In genomic region chr17:55186826-55187225, GRCm38 (mm10) we compare ENCODE assay signal across 19 mouse cellular contexts.
DNase-seq lines count a peak whose midpoint lies in the region.
"Had no signal": no experiment of that assay in that cellular context is flagged by ENCODE, and none has a peak within 500 bp of the region (broad histone marks: within the 10 kb centered on the region; RNA-seq: fewer than 3 reads in every experiment).

No protein-coding gene starts in this region.

- DNase-seq in ES-CJ7 (ENCODE audit: low read depth, low spot score): peak; percentile 52
- DNase-seq in R1 (ENCODE audit: low read depth, low spot score): peak; percentile 64
- peak; percentile 53 for DNase-seq in ZHBTc4 (ENCODE audit: low read depth, low spot score)
- no peak for DNase-seq in cerebellum, postnatal 14 days
- DNase-seq in frontal cortex, postnatal 25 days (ENCODE audit: low spot score in 2 of 2): no peak
- no peak for DNase-seq in spleen, postnatal 10 days (ENCODE audit: low spot score in 2 of 2)
- DNase-seq: adrenal gland, adult 2 months; adrenal gland, adult 8-10 months; adrenal gland, postnatal 10 days; adrenal gland, postnatal 14 days; adrenal gland, postnatal 25 days; adrenal gland, postnatal 36 days; B cell, adult 2 months; cerebellum, adult 11 months; cerebellum, adult 11-12 months; cerebellum, adult 18-20 months; cerebellum, adult 2 months; cerebellum, adult 8-10 months; cerebellum, adult 9-10 months had no signal

Comparison
In these comparisons a context has a peak if more than half of its experiments do, and no peak if none do; other contexts are left out.
1. DNase-seq: peak in ES-CJ7 (single experiment), R1 (single experiment) and ZHBTc4 (single experiment); none in cerebellum, postnatal 14 days (0 of 2), frontal cortex, postnatal 25 days (0 of 2) and spleen, postnatal 10 days (0 of 2).